Mouse (Mus musculus) ES-E14 (cell line): ENCODE measurements around the gene Cntrob. TPM values are rescaled to one million over a fixed set of nuclear protein-coding genes. Genes with fewer than 3 reads are reported as not detected.
A peak's percentile ranks its signal among the peaks of the same experiment; 100 is the strongest.

ENCODE experiments used
- DNase-seq: peaks from one replicate; pipeline ENCODE4 v3.0.0-alpha.2; 2013; ENCODE audit warnings: low read depth, low spot score
- H3K27ac ChIP-seq: 2 replicates; pipeline ENCODE4 v1.5.1; 2012; ENCODE audit warnings: low read depth, mild to moderate bottlenecking, low read length, moderate library complexity, mixed read lengths; ENCODE audit not compliant: poor library complexity, insufficient read depth, severe bottlenecking
- H3K36me3 ChIP-seq: 2 replicates; pipeline ENCODE4 v1.6.1; 2012; ENCODE audit warnings: mild to moderate bottlenecking, low read length, moderate library complexity, mixed read lengths; ENCODE audit not compliant: control insufficient read depth, poor library complexity, insufficient read depth, severe bottlenecking
- H3K4me1 ChIP-seq, 2 experiments: fragments of 150-350 bp in 1 of 2; sonication (generic) in 1 of 2; 2 replicates each; pipeline ENCODE4 v1.6.1; 2012; ENCODE audit warnings: low read length in 2 of 2, mild to moderate bottlenecking in 1 of 2, mixed read lengths in 1 of 2; ENCODE audit not compliant: control insufficient read depth in 2 of 2, insufficient read depth in 2 of 2, poor library complexity in 1 of 2
- H3K4me3 ChIP-seq, 2 experiments: fragments of 150-350 bp in 1 of 2; sonication (generic) in 1 of 2; 2 replicates each; pipeline ENCODE4 v1.5.1; 2012; ENCODE audit warnings: low read length in 2 of 2, low read depth in 1 of 2, mild to moderate bottlenecking in 1 of 2, mixed read lengths in 1 of 2; ENCODE audit not compliant: insufficient read depth in 1 of 2, poor library complexity in 1 of 2, severe bottlenecking in 1 of 2
- H3K9ac ChIP-seq: 2 replicates; pipeline ENCODE4 v1.6.1; 2012; ENCODE audit warnings: low read depth, mild to moderate bottlenecking, low read length, mixed read lengths; ENCODE audit not compliant: poor library complexity, insufficient read depth, severe bottlenecking
- H3K9me3 ChIP-seq: fragments of 150-350 bp; sonication (generic); 2 replicates; pipeline ENCODE4 v1.6.1; 2012; ENCODE audit warnings: low read depth, mild to moderate bottlenecking, low read length; ENCODE audit not compliant: control insufficient read depth, insufficient read depth
- CHD2 ChIP-seq: IDR thresholded peaks from 2 replicates; pipeline ENCODE4 v1.6.1; 2014; ENCODE audit warnings: mild to moderate bottlenecking, low read depth, low read length, inconsistent platforms
- HCFC1 ChIP-seq: IDR thresholded peaks from 2 replicates; pipeline ENCODE4 v1.6.1; 2012; ENCODE audit warnings: low read length, inconsistent platforms, borderline replicate concordance; ENCODE audit not compliant: insufficient read depth
- MAFK ChIP-seq: IDR thresholded peaks from 2 replicates; pipeline ENCODE4 v1.6.1; 2014; ENCODE audit warnings: mild to moderate bottlenecking, low read depth, low read length, inconsistent platforms; ENCODE audit not compliant: insufficient read depth
- ZC3H11A ChIP-seq: IDR thresholded peaks from 2 replicates; pipeline ENCODE4 v1.6.1; 2012; ENCODE audit warnings: low read depth, mild to moderate bottlenecking, inconsistent platforms, low read length, borderline replicate concordance
- ZNF384 ChIP-seq: IDR thresholded peaks from 2 replicates; pipeline ENCODE4 v1.6.1; 2012; ENCODE audit warnings: low read depth, low read length, inconsistent platforms
- in situ Hi-C, 2 experiments: fragments of 600-800 bp; cut with MboI; formaldehyde crosslinking; loops; one replicate each; pipeline ENCODE4 v1.15.1; 2025; ENCODE audit warnings: low sequenced_read_pairs in 2 of 2, inconsistent platforms in 1 of 2; ENCODE audit not compliant: unreplicated experiment in 2 of 2
- total RNA-seq: library from RNA; depleted of rRNA; stranded (reverse); fragments of 300-350 nt; gene quantifications from 2 replicates; pipeline ENCODE4 v1.2.3, GENCODE M21; 2012

The Cntrob gene
- total RNA-seq, 1 experiment: 23.0 TPM

- peak overlapping the region in 1 of 2 experiments; percentile 3; a peak in 1 of 4 replicates for H3K4me3 ChIP-seq
- peaks cover 0 to 24% of the 10 kb centered on the region in 2 experiments; a peak in 2 of 4 replicates for H3K4me1 ChIP-seq
- in situ Hi-C loops: no loop called here
- no peaks in the 10 kb centered on the region for H3K36me3 ChIP-seq
- no peak for DNase-seq
- H3K9me3 ChIP-seq: no peaks in the 10 kb centered on the region
- TF ChIP-seq HCFC1 (no peak), CHD2 (no peak), ZNF384 (no peak), ZC3H11A (no peak), MAFK (no peak)
- H3K9ac ChIP-seq: no peak overlapping the region
- H3K27ac ChIP-seq: no peak overlapping the region
These were observed 43.5 kb upstream of the Cntrob start for GRCm38 (mm10) chr11:69366855-69367615.

GRCm38 (mm10) chr11:69366157-69366854 lies 42.7 kb upstream of the Cntrob start:
- no peak for TF ChIP-seq CHD2
- TF ChIP-seq MAFK: no peak
- TF ChIP-seq HCFC1: no peak
- TF ChIP-seq ZNF384: no peak
- no peak for TF ChIP-seq ZC3H11A
- Histone ChIP-seq H3K9ac (peak overlapping the region; percentile 24), H3K4me1 (peaks cover 0 to 19% of the 10 kb centered on the region in 2 experiments; a peak in 2 of 4 replicates), H3K36me3 (no peaks in the 10 kb centered on the region), H3K9me3 (no peaks in the 10 kb centered on the region), H3K4me3 (peak overlapping the region; percentile 36 to 55), H3K27ac (no peak overlapping the region)
- peak; percentile 59 for DNase-seq
- in situ Hi-C loops: no loop called here

- DNase-seq: no peak
- H3K27ac ChIP-seq: no peak overlapping the region
These were observed 42.1 kb upstream of the Cntrob start for GRCm38 (mm10) chr11:69365722-69366121.

GRCm38 (mm10) chr11:69364910-69365309 lies 41.3 kb upstream of the Cntrob start:
- H3K4me1 ChIP-seq: peaks cover 0 to 17% of the 10 kb centered on the region in 2 experiments; a peak in 2 of 4 replicates
- no peak overlapping the region for H3K4me3 ChIP-seq
- in situ Hi-C loops: no loop called here
- H3K9me3 ChIP-seq: no peaks in the 10 kb centered on the region
- DNase-seq: no peak
- no peak overlapping the region for H3K9ac ChIP-seq
- no peaks in the 10 kb centered on the region; the same call in 1 of the 2 replicates for H3K36me3 ChIP-seq
- TF ChIP-seq ZNF384 (no peak), MAFK (no peak), CHD2 (no peak), ZC3H11A (no peak), HCFC1 (no peak)
- no peak overlapping the region for H3K27ac ChIP-seq

More at GRCm38 (mm10) chr11:69365722-69366121, 42.1 kb upstream of the Cntrob start:
- Histone ChIP-seq H3K9me3 (no peaks in the 10 kb centered on the region), H3K4me1 (peaks cover 0 to 18% of the 10 kb centered on the region in 2 experiments; a peak in 2 of 4 replicates), H3K36me3 (no peaks in the 10 kb centered on the region), H3K9ac (peak overlapping the region; percentile 24; the same call in 1 of the 2 replicates), H3K4me3 (peak overlapping the region; percentile 36 to 55; a peak in 3 of 4 replicates)
- TF ChIP-seq CHD2 (no peak), MAFK (no peak), HCFC1 (no peak), ZNF384 (no peak)
- in situ Hi-C loops: no loop called here
